Mouse (Mus musculus): Measurements from ENCODE around the gene Ano4. TPM values are rescaled to one million over a fixed set of nuclear protein-coding genes. Genes with fewer than 3 reads are reported as not detected.

Gene Ano4
- total and polyA plus RNA-seq, 3 experiments, result not detected

DNA sequence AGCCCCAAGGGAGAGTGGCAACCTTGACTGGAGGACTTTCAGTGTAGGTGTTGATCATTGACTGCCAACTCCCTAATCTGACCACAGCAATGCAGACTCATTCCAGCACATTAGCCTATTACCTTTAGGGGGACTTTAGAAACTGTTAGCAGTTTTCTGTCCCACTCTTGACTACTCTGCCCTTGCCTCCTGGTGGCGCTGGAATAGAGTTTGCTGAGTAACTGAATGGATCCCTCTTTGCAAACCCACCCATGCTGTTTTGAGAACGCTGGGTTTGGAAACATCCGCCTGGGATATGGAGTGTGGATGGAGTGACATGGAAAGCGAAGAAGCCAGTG is 603 bp upstream of the Ano4 start:
- no peak overlapping the region for H3K4me2 ChIP-seq (ENCODE audit: insufficient read depth, low read depth, poor library complexity, severe bottlenecking)
- H3K27ac ChIP-seq (ENCODE audit: insufficient read depth, low read depth), result no peak overlapping the region
- no peak for DNase-seq (ENCODE audit: extremely low read depth)
- no peaks in the 10 kb centered on the region for H3K9me3 ChIP-seq (replicated peaks; ENCODE audit: low read length)
- in situ Hi-C loops (cut with MboI; ENCODE audit: low pct_ligation_motif_present, low pct_unique_long_range_greater_than_20kb, low sequenced_read_pairs) (loop anchor here (25.0 kb wide), 1 partner anchor 292 kb away; no protein-coding TSS in a partner anchor), dilution Hi-C loops (cut with MboI; ENCODE audit: extremely low pct_ligation_motif_present, extremely low pct_unique_long_range_greater_than_20kb, low sequenced_read_pairs) (no loop called here)
- TF ChIP-seq MAZ (IDR thresholded peaks at IDR 0.05; ENCODE audit: low read depth, low read length) (no peak), ETS1 (conservative IDR thresholded peaks at IDR 0.05; ENCODE audit: low read depth, low read length) (no peak), SIN3A (IDR thresholded peaks at IDR 0.05; ENCODE audit: low read length) (no peak), KAT2A (IDR thresholded peaks at IDR 0.05; ENCODE audit: insufficient replicate concordance, low read length) (no peak), POLR2AphosphoS2 (IDR thresholded peaks at IDR 0.05; ENCODE audit: low read depth, low read length) (no peak), CHD1 (IDR thresholded peaks at IDR 0.05; ENCODE audit: low read depth, low read length) (no peak), POLR2A (IDR thresholded peaks at IDR 0.05; ENCODE audit: low read depth, low read length) (no peak), ELF1 (IDR thresholded peaks at IDR 0.05; ENCODE audit: low read depth, low read length) (no peak), ZC3H11A (IDR thresholded peaks at IDR 0.05; ENCODE audit: low read depth, low read length) (no peak), GABPA (IDR thresholded peaks at IDR 0.05; ENCODE audit: insufficient replicate concordance, low read depth, low read length) (no peak), CHD2 (IDR thresholded peaks at IDR 0.05; ENCODE audit: low read length) (no peak), E2F4 (IDR thresholded peaks at IDR 0.05; ENCODE audit: insufficient replicate concordance, low read depth, low read length) (no peak), ZNF384 (IDR thresholded peaks at IDR 0.05; ENCODE audit: low read depth, low read length) (no peak)
- peaks cover 2 to 4% of the 10 kb centered on the region in 2 experiments; a peak in 1 of 4 replicates for H3K4me1 ChIP-seq (ENCODE audit: control insufficient read depth in 1 of 2, insufficient read depth in 2 of 2)
- no peaks in the 10 kb centered on the region for H3K79me2 ChIP-seq (replicated peaks; ENCODE audit: control insufficient read depth, extremely low read depth, insufficient read depth, poor library complexity, severe bottlenecking)
- no peak overlapping the region for H3K4me3 ChIP-seq (replicated peaks in 1 of 3; ENCODE audit: low read depth in 2 of 3, low read length in 2 of 3, poor library complexity in 1 of 3)
- H3K9ac ChIP-seq (ENCODE audit: insufficient read depth, low read depth), result no peak overlapping the region
- no peaks in the 10 kb centered on the region for H3K27me3 ChIP-seq (replicated peaks)
- H3K36me3 ChIP-seq (replicated peaks in 1 of 2; ENCODE audit: control insufficient read depth in 1 of 2, insufficient read depth in 1 of 2, low read length in 1 of 2), result no peaks in the 10 kb centered on the region

DNA sequence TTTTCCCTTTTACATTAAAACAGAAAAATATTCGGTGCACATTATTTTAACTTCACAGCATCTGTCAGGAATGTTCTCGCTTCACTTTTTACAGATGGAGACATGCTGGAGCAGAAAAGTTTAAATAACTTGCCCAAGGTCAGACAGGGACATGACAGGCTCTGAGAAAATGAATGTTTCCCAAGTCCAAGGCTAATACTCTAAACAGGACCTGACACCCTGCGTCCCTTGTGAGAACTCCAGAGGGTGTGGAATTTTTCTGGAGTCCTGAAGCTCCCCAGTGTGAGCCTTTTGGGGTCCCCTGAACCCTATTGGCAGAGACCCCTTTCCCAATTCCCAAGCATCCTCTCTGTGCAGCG is 451 bp downstream of the Ano4 start:
- Histone ChIP-seq H3K36me3 (replicated peaks in 1 of 2; ENCODE audit: control insufficient read depth in 1 of 2, insufficient read depth in 1 of 2, low read length in 1 of 2) (no peaks in the 10 kb centered on the region), H3K27ac (ENCODE audit: insufficient read depth, low read depth) (no peak overlapping the region), H3K4me2 (ENCODE audit: insufficient read depth, low read depth, poor library complexity, severe bottlenecking) (no peak overlapping the region), H3K4me1 (ENCODE audit: control insufficient read depth in 1 of 2, insufficient read depth in 2 of 2) (peaks cover 2 to 4% of the 10 kb centered on the region in 2 experiments; a peak in 1 of 4 replicates), H3K9ac (ENCODE audit: insufficient read depth, low read depth) (no peak overlapping the region), H3K27me3 (replicated peaks) (no peaks in the 10 kb centered on the region), H3K9me3 (replicated peaks; ENCODE audit: low read length) (no peaks in the 10 kb centered on the region), H3K79me2 (replicated peaks; ENCODE audit: control insufficient read depth, extremely low read depth, insufficient read depth, poor library complexity, severe bottlenecking) (no peaks in the 10 kb centered on the region), H3K4me3 (replicated peaks in 1 of 3; ENCODE audit: low read depth in 2 of 3, low read length in 2 of 3, poor library complexity in 1 of 3) (no peak overlapping the region)
- no peak for DNase-seq (ENCODE audit: extremely low read depth)
- TF ChIP-seq TCF12 (IDR thresholded peaks at IDR 0.05; ENCODE audit: low read depth, low read length) (no peak), MXI1 (IDR thresholded peaks at IDR 0.05; ENCODE audit: low read depth, low read length) (no peak), TBP (conservative IDR thresholded peaks at IDR 0.05; ENCODE audit: low read depth, low read length) (no peak), SMC3 (IDR thresholded peaks at IDR 0.05; ENCODE audit: low read depth, low read length) (no peak), MYC (IDR thresholded peaks at IDR 0.05; ENCODE audit: low read depth, low read length) (no peak), PAX5 (IDR thresholded peaks at IDR 0.05; ENCODE audit: low read length) (no peak), MAX (IDR thresholded peaks at IDR 0.05; ENCODE audit: low read length) (no peak), ZKSCAN1 (IDR thresholded peaks at IDR 0.05; ENCODE audit: borderline replicate concordance, low read depth, low read length) (no peak), ZC3H11A (IDR thresholded peaks at IDR 0.05; ENCODE audit: low read depth, low read length) (no peak), CHD2 (IDR thresholded peaks at IDR 0.05; ENCODE audit: low read length) (no peak), MAFK (IDR thresholded peaks at IDR 0.05; ENCODE audit: insufficient replicate concordance, low read length) (no peak)
- in situ Hi-C loops (cut with MboI; ENCODE audit: low pct_ligation_motif_present, low pct_unique_long_range_greater_than_20kb, low sequenced_read_pairs), result loop anchor here (25.0 kb wide), 1 partner anchor 293 kb away; no protein-coding TSS in a partner anchor
- dilution Hi-C loops (cut with MboI; ENCODE audit: extremely low pct_ligation_motif_present, extremely low pct_unique_long_range_greater_than_20kb, low sequenced_read_pairs), result no loop called here

Data from CH12.LX (cell line).